Mouse (Mus musculus) layer of hippocampus, adult 8-10 months (tissue): ENCODE results near the gene Kcng1. TPM values are rescaled to one million over a fixed set of nuclear protein-coding genes. Genes with fewer than 3 reads are reported as not detected.

Experiments used
- DNase-seq, 2 experiments: peaks; one replicate each; pipeline ENCODE4 v3.0.0; 2022; ENCODE audit warnings: low spot score in 2 of 2
- total RNA-seq, 4 experiments: library from RNA; stranded (reverse); gene quantifications; 2 replicates each; pipeline ENCODE4 v1.2.4; 2022

The Kcng1 gene
- total RNA-seq, 4 experiments from 2014 or later = 38.2 to 45.7 (median 42.6) TPM

DNA sequence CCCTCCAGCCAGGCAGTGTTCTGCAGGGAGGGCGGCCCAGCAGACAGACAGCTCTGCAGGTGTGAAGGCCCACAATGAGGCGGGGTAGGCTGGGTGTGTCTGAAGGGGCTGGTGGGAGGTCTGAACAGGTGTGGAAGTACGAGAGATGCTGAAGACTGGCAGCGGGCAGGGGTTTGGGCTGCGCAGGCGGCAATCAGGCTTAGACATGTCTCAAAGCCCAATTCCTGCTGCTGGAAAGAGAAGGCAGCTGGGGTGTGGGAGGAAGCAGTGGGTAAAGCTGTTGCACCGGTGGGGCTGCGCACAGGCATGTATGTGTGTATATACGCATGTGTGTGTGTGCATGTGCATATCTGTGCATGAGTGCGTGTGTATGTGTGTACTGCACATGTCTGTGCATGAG, 20.6 kb downstream of the Kcng1 start:
- DNase-seq = peak; percentile 78

DNA sequence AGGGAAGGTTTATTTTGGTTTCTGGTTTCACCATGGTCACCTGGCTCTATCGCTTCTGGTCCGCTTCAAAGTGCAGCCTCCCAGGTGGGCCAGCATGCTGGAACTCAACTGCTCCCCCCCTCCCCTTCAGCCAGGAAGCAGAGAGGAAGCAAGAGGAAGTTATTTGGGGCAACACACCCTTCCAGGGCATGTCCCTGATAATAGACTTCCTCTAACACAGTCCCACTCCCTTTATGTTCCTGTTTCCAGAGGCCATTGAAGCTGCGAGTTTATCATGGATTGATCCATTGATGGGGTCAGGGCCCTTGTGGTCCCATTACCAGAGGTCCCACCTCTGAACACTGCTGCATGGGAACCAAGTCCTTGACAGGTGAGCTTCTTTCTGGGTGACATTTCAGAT, 21.4 kb downstream of the Kcng1 start:
- no peak for DNase-seq

DNA sequence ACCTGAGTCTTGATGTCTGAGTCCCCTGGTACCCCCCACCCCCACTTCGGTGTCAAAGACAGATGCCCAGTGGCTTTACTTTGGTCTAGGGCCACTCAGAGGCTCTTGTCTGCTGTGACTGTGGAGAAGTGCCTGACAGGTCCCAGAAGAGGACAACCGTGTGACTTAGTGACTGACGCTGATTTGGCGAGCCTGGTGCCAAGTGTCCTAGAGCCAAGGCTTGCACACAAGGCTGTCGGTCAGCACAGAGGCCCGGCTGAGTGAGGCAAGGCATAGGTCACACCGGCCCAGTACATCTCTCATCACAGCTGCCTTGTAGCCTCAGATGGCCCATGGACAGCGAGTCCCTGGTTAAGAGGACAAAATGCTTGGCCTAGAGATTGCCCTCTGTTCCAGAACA, 22.5 kb downstream of the Kcng1 start:
- DNase-seq = no peak

DNA sequence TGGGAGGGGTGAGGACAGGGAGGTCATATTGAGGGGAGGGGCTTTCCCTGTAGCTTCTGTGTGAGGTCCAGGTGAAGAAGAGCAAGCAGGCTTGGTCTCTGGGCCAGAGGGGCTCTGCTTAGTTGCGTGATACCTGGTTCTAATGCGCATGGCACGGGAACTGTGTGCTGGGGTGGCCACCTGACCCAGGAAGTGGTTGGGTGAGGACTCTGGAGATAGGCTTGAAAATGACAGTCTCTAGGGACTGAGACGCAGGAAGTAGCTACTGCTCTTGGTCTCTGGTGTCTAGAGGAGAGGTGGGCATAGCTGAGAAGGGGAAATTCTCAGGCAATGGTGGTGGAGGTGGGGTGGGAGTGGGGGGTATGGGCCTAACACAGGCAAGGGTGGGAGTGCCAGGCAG, 24.3 kb downstream of the Kcng1 start:
- no peak for DNase-seq

DNA sequence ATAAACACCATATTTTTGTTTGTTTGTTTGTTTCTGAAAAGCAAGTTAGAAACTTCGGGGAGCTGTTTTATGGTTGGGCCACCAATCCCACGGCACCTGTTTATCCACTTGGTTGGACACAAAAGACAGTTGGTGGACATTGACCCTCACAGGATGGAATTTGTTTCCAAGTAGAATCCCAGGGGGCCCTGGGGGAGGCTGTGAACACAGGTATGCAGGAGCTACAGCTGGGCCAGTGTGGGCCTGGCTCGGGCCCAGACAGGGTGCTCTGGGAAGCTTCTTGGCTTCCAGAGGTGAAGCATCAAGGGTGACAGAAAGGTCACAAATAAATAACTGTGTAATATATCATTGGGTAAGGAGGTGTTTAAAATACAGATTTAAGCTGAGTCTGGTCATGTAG, 25.0 kb downstream of the Kcng1 start:
- no peak for DNase-seq

DNA sequence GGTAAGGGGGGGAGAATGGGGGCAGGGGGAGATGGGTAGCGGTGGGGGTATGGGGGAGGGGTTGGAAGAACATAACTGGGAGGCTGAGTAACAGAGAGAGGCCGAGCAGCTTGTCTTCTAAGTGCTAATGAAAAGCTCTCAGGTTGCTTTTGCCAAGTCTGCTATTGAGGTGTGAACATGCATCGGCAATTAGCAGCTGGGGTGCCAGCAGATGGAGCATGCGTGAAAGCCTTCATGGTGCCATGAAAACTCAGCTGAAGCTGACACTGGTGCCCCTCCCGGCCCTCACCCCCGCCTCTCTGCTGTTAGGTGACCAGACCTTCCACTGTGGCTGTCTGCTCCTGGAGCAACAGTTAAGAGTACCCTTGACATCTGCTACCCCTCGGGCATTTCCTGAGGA, 27.7 kb downstream of the Kcng1 start:
- DNase-seq = no peak

DNA sequence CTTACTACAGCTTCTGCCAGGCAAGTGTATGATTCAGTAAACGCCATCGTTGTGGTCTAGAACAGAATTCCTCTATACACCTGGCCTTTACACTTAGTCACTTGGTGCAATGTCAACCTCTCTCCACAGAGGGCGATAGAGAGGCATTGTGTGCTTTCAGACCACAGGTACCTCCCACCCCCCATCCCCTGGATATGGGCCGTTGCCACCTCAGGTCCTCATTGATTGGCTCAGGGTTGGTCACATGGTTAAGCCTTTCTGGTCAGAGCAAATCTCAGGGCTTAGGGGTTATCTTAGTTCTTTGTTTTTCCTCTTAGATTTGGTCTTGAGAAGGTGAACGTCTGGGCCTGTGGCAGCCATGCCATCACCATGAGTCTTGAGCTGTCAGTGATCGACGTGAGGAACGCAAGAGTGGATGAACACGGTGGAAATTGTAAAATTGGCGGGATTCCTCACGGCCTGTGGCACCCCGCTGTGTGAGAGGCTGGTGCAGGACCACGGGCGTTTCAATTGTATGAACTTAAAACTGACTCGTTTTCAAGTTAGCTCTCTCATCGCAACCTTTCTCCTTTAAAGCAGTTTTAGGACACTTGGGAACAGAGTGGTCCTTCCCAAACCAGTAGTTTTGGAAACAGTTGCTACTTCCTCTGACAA, 28.8 kb downstream of the Kcng1 start:
- DNase-seq = no peak

DNA sequence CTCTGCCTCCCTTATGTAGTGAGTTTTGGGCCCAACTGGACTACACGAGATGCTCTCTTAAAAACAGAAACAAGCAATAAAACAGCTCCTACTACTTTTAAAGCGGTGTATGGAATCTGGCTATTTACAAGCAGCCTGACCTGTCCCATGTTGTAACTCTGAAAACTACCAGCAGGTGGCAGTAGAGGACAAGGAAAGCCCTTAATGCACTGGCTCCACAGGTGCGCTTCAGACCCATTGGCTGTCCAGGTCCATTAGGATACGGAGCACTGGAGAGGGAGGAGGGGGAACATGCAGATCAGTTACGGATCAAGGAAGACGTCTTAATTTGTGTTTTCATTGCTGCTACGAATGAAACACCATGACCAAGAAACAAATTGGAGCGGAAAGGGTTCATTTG, 31.3 kb downstream of the Kcng1 start:
- DNase-seq = peak; percentile 71 to 91

DNA sequence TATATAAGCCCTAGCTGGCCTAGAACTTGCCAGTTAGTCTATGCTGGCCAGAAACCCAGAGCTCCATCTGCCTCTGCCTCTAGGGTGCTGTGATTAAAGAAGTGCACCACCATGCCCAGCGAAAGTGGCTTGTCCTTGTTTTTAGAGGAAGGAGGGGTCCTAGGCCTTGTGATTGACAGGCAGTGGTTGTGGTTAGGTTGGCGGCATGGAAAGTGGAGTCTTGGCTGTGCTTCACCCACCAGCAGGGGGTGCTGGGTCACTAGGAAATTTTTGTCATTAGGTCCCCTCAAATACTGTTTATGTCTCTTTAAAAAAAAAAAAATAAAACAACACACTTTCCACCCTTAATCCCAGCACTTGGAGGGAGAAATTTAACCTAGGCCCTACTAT, 32.7 kb downstream of the Kcng1 start:
- DNase-seq = no peak

DNA sequence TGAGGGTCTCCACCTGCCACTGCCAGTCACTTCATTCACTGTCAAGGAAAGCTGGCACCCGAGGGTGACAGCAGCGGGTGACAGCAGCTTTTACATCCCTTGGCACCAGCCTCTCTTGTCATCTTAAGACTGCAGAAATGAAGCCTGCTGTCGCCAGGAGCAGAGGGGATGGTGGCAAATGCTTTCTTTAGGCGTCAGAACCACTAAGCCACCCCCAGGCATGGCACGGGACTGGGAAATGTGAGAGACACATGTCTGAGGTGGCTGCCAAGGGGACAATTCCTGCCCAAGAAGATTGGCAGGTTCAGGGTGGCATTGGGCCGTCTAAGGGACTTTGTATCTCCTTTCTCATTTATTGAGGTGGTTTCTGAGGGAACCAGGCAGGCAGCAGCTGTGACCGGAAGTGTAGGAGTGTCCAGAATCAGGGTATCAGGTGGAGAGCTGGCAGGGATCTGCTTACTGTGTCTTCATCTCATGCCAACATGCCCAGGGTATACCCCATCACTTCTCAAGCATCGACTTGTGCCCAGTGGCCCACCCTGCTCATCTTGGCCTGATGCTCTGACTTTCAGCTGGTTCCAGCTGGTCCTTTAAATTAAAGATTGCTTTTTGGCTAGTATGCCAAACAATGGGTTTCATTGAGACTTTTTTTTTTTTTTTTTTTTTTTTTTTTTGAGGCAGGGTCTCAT, 33.2 kb downstream of the Kcng1 start:
- no peak for DNase-seq

DNA sequence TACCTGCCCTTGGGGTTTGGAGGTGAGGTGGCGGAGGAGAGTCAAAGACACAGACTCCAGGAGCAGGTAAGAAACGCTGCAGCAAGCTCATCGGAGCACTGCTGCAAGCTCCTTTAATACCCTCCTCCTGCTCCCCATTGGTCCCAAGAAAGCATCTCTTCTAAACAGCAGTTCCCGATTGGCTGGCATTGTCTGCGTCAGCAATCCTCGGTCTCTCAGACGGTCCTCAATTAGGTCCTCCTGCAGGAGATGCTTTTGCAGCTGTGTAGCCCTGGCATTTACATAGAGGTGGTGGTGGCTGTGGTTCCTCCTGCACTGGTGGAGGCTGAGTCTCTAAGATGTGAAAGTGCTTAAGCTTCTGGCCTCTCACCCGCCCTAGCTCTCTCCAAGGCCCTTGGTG, 36.0 kb downstream of the Kcng1 start:
- DNase-seq = no peak

DNA sequence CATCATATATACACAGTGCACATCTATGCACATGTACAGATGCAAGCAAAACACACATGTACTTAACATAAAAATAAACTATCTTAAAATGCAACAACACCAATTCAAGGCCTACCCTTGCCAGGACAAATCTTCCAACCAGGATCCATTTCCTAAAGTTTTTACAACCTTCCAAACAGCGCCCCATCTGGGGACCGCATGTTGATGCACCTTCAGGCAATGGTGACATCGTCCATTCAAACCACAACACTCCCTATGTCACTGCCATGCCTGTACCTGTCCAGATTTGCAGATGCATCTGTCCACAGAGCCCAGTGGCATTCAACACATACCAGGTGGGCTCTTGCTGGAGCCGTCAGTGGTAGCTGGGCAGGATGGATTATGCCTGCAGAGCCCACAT, 38.3 kb downstream of the Kcng1 start:
- DNase-seq = no peak

DNA sequence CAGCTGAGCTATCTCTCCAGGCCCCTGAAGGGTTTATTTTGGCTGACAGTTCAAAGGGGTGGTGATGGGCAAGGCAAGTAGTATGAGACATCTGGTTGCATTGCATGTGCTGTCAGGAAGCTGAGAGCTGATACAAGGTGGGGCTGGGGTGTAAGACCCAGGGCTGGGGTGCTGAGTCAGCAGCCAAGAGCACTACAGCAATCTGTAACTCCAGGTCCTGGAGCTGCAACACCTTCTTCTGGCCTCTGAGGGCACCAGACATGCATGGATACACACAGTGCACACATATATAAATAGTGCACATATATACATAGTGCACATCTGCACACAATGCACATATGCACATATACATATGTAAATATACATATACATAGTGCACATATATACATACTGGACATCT, 38.7 kb downstream of the Kcng1 start:
- no peak for DNase-seq

DNA sequence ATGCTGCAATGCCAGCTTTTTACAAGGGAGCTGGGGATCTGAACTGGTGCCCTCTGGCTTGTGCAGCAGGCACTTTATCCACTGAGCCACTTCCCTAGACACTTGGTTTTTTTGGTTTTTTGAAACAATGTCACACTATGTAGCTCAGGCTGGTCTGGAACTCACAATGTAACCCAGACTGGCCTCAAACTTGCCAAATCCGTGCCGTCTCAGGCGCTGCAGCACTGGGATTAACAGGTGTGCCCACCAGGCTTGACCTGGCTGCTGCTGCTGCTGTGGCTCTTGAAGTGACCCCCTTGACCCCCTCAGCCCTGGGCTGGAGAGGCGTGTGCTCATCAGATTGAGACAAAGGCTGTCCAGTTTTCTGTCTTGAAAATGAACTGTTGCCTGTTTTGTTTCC, 43.2 kb downstream of the Kcng1 start:
- no peak for DNase-seq

DNA sequence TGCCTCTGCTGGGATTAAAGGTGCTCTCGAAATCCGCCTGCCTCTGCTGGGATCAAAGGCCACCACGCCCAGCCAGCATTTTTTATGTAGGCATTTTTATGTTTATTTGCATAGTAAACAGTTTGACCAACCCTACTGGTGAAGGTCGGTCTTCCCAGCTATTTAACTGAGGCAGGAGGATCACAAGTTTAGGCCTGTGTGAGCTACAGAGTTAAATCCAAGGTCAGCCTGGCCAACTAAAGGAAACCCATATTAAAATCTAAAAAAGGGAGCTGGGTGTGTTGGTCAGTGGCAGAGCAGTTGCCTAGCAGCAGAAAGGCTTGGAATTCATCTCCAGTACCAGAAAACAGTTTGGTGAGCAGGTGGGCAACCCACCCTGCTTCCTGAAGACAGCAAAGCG, 48.2 kb downstream of the Kcng1 start:
- DNase-seq = no peak

DNA sequence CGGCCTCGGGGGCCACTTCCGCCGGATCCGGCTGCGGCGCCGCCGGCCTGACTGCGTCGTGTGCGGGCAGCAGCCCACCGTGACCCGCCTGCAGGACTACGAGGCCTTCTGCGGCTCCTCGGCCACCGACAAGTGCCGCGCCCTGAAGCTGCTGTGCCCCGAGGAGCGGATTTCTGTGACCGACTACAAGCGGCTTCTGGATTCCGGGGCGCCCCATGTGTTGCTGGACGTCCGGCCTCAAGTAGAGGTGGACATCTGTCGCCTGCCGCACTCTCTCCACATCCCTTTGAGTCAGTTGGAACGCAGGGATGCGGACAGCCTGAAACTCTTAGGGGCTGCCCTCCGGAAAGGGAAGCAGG, 50.1 kb downstream of the Kcng1 start:
- no peak for DNase-seq

DNA sequence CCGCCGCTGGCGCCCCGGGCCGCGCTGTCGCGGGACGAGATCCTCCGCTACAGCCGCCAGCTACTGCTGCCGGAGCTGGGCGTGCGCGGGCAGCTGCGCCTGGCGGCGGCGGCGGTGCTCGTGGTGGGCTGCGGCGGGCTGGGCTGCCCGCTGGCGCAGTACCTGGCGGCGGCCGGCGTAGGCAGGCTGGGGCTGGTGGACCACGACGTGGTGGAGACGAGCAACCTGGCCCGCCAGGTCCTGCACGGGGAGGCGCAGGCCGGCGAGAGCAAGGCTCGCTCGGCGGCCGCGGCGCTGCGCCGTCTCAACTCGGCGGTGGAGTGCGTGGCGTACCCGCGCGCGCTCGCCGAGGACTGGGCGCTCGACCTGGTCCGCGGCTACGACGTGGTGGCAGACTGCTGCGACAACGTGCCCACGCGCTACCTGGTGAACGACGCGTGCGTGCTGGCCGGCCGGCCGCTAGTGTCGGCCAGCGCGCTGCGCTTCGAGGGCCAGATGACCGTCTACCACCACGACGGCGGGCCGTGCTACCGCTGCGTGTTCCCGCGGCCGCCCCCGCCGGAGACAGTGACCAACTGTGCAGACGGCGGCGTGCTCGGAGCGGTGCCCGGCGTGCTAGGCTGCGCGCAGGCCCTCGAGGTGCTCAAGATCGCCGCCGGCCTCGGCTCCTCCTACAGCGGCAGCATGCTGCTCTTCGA, 50.6 kb downstream of the Kcng1 start:
- peak in 1 of 2 experiments; percentile 14 for DNase-seq

DNA sequence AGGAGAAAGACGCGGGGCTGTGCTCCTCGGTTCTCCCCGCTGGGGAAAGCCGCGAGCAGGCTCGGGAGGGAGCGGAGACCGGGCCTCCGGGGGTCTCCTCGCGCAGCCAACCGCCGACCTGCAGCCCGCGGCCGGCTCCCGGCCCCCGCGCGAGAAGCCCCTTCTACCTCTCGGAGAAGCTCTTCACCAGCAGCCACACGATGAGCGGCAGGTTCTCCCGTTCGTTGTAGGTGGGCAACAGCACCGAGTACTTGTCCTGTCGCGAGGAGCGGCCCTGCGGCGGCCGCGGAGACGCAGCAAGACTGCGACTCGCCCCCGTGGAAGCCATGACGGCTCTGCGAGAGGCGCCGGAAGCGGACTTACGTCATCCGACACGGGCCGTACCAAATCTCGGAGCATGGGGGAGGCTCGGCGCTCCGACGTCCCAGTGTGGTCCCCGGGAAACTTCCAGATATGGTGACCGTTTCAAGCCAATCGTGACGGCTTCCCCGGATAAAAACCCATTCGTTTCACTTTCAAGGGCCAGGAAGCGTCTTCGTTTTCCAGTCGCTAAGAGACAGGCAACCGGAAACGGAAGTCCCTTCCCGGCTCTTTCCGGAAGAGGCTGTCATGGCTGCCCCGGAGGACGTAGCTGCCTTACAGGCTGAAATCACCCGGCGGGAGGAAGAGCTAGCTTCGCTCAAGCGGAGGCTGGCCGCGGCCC, 51.4 kb downstream of the Kcng1 start, which contains the start of the genes Gm20716, Dpm1 and Mocs3:
TSS of gene Gm20716 (minus strand) at position 339 of the 703 bp plus-strand sequence.
TSS of gene Dpm1 (minus strand) at position 566 of the 703 bp plus-strand sequence.
TSS of gene Mocs3 (plus strand) at position 597 of the 703 bp plus-strand sequence.
- peak; percentile 88 to 92 for DNase-seq

DNA sequence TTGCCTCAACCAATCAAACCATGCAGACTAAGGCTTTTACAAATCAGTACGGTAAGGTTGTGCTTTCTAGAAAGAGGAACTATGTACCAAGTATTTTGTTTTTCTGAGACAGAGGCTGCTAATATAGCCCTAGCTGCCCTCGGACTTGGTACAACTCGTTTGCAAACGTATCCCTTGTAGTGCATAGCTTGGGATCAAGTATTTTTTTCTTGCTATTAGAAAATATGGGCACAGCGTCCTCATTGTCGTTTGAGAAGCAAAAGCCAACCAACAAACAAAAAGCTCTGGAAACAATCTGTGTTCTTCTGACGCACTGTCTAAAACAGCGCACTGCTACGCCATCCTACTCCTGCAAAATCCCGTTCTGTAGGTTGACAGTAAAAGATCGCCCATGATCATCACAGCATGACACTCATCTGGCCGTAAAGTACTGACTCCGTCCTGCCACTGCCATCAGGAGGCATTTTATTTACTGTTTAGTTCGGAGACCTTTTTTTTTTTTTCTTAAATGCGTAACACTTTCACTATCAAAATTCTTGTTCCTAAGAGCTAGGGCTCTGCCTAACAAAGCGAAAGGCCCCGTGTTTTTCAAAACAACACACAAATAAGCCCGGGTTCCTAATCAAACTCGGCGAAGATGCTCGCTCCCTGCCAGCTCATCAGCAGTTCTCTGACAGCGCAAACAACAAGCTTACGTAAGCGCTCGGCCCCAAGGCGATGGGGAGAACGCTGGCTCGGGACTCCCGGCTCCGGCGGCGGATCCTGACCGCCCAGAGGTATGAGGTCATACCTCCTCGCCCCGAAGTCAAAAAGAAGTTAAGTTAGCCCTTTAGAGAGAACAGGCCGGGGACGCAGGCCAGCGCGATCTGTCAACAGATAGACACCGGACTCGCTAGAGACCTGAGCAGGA, 52.2 kb downstream of the Kcng1 start:
- DNase-seq = peak in 1 of 2 experiments; percentile 56

DNA sequence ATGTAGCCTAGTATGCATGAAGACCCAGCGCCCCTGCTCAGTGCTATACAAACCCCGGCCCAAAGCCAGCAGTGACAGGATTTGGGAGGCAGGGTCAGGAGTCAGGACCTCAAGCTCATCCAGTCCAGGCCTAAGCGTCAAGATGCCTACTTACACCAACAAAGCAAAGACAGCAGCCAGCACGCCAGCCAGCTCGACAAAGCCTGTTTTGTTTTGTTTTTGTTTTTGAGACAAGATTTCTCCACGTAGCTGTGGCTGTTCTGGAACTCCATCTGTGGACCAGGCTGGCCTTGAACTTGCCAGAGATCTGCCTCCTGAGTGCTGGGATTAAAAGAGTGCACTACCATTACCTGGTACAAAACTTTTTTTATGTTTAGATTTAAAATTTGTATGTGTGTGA, 58.2 kb downstream of the Kcng1 start:
- DNase-seq = no peak
